Mouse (Mus musculus): ENCODE measurements around the gene H2-Oa.

DNA sequence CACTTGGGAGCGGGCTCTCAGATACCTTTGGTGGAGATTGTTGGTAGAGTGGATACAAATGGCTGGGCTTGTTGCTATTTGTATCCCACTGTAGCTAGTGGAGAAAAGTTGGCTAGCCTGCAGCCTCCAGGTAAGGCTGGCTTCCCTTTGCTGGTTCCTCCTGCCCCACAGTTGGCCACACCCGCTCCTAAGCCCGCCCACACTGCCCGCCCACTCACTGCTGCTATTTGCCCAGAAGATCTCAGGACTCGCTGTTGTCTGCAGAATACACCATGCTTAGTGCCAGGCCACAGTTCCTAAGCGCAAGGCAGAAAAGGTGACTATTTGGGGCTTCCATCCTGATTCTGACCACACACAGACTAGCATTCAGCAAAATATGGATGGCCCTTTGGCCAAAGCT, 35.3 kb downstream of the H2-Oa start:
- TF ChIP-seq CTCF (IDR thresholded peaks at IDR 0.05; ENCODE audit: low read depth): no peak
- no peak for TF ChIP-seq EP300 (optimal IDR thresholded peaks at IDR 0.05)
